29 mouse cellular contexts compared by ENCODE assay signal in the genomic region with DNA sequence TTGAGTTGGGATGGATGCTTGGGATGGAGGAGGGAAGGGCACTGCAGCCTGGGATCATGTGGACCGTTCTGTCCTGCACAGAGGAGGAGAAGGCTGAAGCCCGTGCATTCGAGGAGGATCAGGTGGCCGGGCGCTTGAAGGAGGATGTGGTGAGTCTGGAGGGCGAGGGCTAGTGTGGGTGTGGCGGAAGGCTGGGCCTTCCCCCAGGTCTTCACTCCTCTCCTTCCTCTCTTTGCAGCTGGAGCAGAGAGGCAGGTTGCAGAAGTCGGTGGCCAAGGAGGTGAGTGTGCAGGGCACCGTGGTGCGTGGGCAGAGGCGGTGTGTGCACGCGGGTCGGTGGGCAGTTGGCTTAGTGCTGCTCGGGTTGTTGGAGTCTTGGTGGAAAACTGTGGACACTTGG. TPM values are rescaled to one million over a fixed set of nuclear protein-coding genes. Genes with fewer than 3 reads are reported as not detected.
DNase-seq lines count a peak whose midpoint lies in the region; ATAC-seq and TF ChIP-seq lines count a peak whose summit lies in the region.
"Had no signal": no experiment of that assay in that cellular context is flagged by ENCODE, and none has a peak within 500 bp of the region (broad histone marks: within the 10 kb centered on the region; RNA-seq: fewer than 3 reads in every experiment).

No protein-coding gene starts in this region.

- no peak for ATAC-seq in kidney, embryonic 14.5 days (ENCODE audit: low FRiP score, low TSS enrichment)
- no peak for ATAC-seq in lung, postnatal 0 days
- ATAC-seq: forebrain, embryonic 14.5 days; hindbrain, postnatal 0 days; intestine, postnatal 0 days; midbrain, embryonic 16.5 days had no signal

- H3K36me3 ChIP-seq in kidney, embryonic 14.5 days (ENCODE audit: control insufficient read depth, insufficient read depth, low read length), result peaks cover 53% of the 10 kb centered on the region
- H3K36me3 ChIP-seq in lung, postnatal 0 days (ENCODE audit: insufficient read depth, low read length), result peaks cover 13% of the 10 kb centered on the region; the same call in 1 of the 2 replicates

- H3K9ac ChIP-seq in kidney, embryonic 14.5 days (ENCODE audit: low read depth, low read length), result no peak overlapping the region
- H3K9ac ChIP-seq in lung, postnatal 0 days (replicated peaks; ENCODE audit: low read depth), result no peak overlapping the region
- H3K9ac ChIP-seq: embryonic facial prominence, embryonic 15.5 days; heart, embryonic 15.5 days; kidney, embryonic 15.5 days; limb, embryonic 15.5 days; liver, embryonic 14.5 days; lung, embryonic 14.5 days; stomach, embryonic 15.5 days had no signal

- H3K4me2 ChIP-seq in kidney, embryonic 14.5 days (replicated peaks; ENCODE audit: low read depth, low read length), result no peak overlapping the region
- no peak overlapping the region for H3K4me2 ChIP-seq in lung, postnatal 0 days (replicated peaks; ENCODE audit: low read depth, low read length)
- H3K4me2 ChIP-seq: embryonic facial prominence, embryonic 15.5 days; heart, embryonic 15.5 days; kidney, embryonic 15.5 days; limb, embryonic 15.5 days; lung, embryonic 14.5 days; stomach, embryonic 15.5 days had no signal

- peak; percentile 24 for DNase-seq in cerebellum, adult 9-11 months
- no peak for DNase-seq in cerebellum, adult 11-12 months
- peak; percentile 12 to 61 for DNase-seq in spleen, postnatal 4 days (ENCODE audit: low spot score in 2 of 2)
- no peak for DNase-seq in spleen, postnatal 36 days (ENCODE audit: low spot score in 2 of 2)
- DNase-seq in CD4-positive helper T cell, adult 2 months (ENCODE audit: low read depth, low spot score), result peak; percentile 30
- DNase-seq in induced T-regulatory cell, adult 2 months (ENCODE audit: low read depth), result peak; percentile 28
- no peak for DNase-seq in lung, postnatal 0 days (ENCODE audit: low spot score)
- DNase-seq: adrenal gland, adult 2 months; kidney, postnatal 4 days; left cerebral cortex, postnatal 4 days; lung, embryonic 14.5 days; thymus, adult 2 months had no signal

- no peak for TF ChIP-seq CTCF in lung, postnatal 0 days (IDR thresholded peaks at IDR 0.05)

- TF ChIP-seq EP300 in lung, postnatal 0 days (IDR thresholded peaks at IDR 0.05), result no peak

- no peak overlapping the region for H3K4me3 ChIP-seq in kidney, embryonic 14.5 days (ENCODE audit: low read length)
- H3K4me3 ChIP-seq in lung, postnatal 0 days (ENCODE audit: low read depth, low read length), result no peak overlapping the region
- H3K4me3 ChIP-seq: embryonic facial prominence, embryonic 15.5 days; heart, embryonic 15.5 days; kidney, embryonic 15.5 days; left cerebral cortex, adult 2 months; limb, embryonic 15.5 days; midbrain, embryonic 10.5 days; myocyte; stomach, embryonic 15.5 days had no signal

- WGBS in kidney, embryonic 14.5 days, result 90% methylated on average over 15 of the region's 15 CpGs
- 91% methylated on average over 14 of the region's 15 CpGs for WGBS in lung, postnatal 0 days

- no peaks in the 10 kb centered on the region for H3K27me3 ChIP-seq in kidney, embryonic 14.5 days (ENCODE audit: control insufficient read depth, insufficient read depth, low read length)
- H3K27me3 ChIP-seq in lung, postnatal 0 days (replicated peaks; ENCODE audit: insufficient read depth, low read length), result no peaks in the 10 kb centered on the region
- H3K27me3 ChIP-seq: embryonic facial prominence, embryonic 15.5 days; heart, embryonic 15.5 days; kidney, embryonic 15.5 days; limb, embryonic 15.5 days; stomach, embryonic 15.5 days had no signal

- peaks cover 15% of the 10 kb centered on the region for H3K4me1 ChIP-seq in kidney, embryonic 14.5 days (ENCODE audit: control insufficient read depth, insufficient read depth, low read length)
- peaks cover 9% of the 10 kb centered on the region; the same call in 1 of the 2 replicates for H3K4me1 ChIP-seq in lung, postnatal 0 days (ENCODE audit: insufficient read depth, low read depth, low read length)

- H3K27ac ChIP-seq in kidney, embryonic 14.5 days (ENCODE audit: low read depth, low read length), result no peak overlapping the region
- H3K27ac ChIP-seq in lung, postnatal 0 days (ENCODE audit: low read length), result no peak overlapping the region
- H3K27ac ChIP-seq: embryonic facial prominence, embryonic 15.5 days; heart, embryonic 15.5 days; hindbrain, postnatal 0 days; kidney, embryonic 15.5 days; left cerebral cortex, adult 2 months; limb, embryonic 15.5 days; liver, embryonic 14.5 days; midbrain, embryonic 10.5 days; stomach, embryonic 15.5 days had no signal

- no peaks in the 10 kb centered on the region for H3K9me3 ChIP-seq in kidney, embryonic 14.5 days (ENCODE audit: control insufficient read depth, low read length)
- no peaks in the 10 kb centered on the region for H3K9me3 ChIP-seq in lung, postnatal 0 days (ENCODE audit: low read length)
- H3K9me3 ChIP-seq: embryonic facial prominence, embryonic 15.5 days; heart, embryonic 15.5 days; kidney, embryonic 15.5 days; limb, embryonic 15.5 days; midbrain, embryonic 10.5 days; stomach, embryonic 15.5 days had no signal

RNA-seq across cellular contexts. Expression of gene Parp3, which starts 4.3 kb away (rescaled TPM):
- 1.9 and 2.7 TPM in 2 replicates for polyA plus RNA-seq in kidney, embryonic 14.5 days (2014; fragmentation: Nextera tagmentation; extraction: Ambion mirVana)
- polyA plus RNA-seq in lung, postnatal 0 days (2015; fragmentation: Nextera tagmentation; extraction: Ambion mirVana), result 21.5 and 24.0 TPM in 2 replicates

RNA-seq across cellular contexts. Expression of gene Rrp9, which starts 5.3 kb away (rescaled TPM):
- 43.8 and 49.3 TPM in 2 replicates for polyA plus RNA-seq in kidney, embryonic 14.5 days (2014; fragmentation: Nextera tagmentation; extraction: Ambion mirVana)
- polyA plus RNA-seq in lung, postnatal 0 days (2015; fragmentation: Nextera tagmentation; extraction: Ambion mirVana), result 19.4 and 21.7 TPM in 2 replicates

RNA-seq across cellular contexts. Expression of gene Gpr62, which starts 15.3 kb away (rescaled TPM):
- polyA plus RNA-seq in kidney, embryonic 14.5 days (2014; fragmentation: Nextera tagmentation; extraction: Ambion mirVana), result 0.37 and 0.66 TPM in 2 replicates
- polyA plus RNA-seq in lung, postnatal 0 days (2015; fragmentation: Nextera tagmentation; extraction: Ambion mirVana), result 0.13 and 0.20 TPM in 2 replicates
- polyA plus RNA-seq: liver, embryonic 14.5 days had no signal

RNA-seq across cellular contexts. Expression of gene Iqcf1, which starts 18.7 kb away (rescaled TPM):
- polyA plus RNA-seq in kidney, embryonic 14.5 days (2014; fragmentation: Nextera tagmentation; extraction: Ambion mirVana), result not detected in 2 replicates
- not detected in 2 replicates for polyA plus RNA-seq in lung, postnatal 0 days (2015; fragmentation: Nextera tagmentation; extraction: Ambion mirVana)
- polyA plus RNA-seq: adrenal gland, adult 2 months; cerebellum, adult 2 months; embryonic facial prominence, embryonic 15.5 days; forebrain, embryonic 14.5 days; heart, embryonic 15.5 days; hindbrain, embryonic 11.5 days; hindbrain, postnatal 0 days; intestine, postnatal 0 days; kidney, embryonic 15.5 days; limb, embryonic 15.5 days; liver, embryonic 14.5 days; lung, embryonic 14.5 days; midbrain, embryonic 10.5 days; midbrain, embryonic 16.5 days; myocyte; neural tube, embryonic 14.5 days; stomach, embryonic 15.5 days; thymus, adult 2 months had no signal

RNA-seq across cellular contexts. Expression of gene Pcbp4, which starts 28.0 kb away (rescaled TPM):
- polyA plus RNA-seq in kidney, embryonic 14.5 days (2014; fragmentation: Nextera tagmentation; extraction: Ambion mirVana), result 129 and 147 TPM in 2 replicates
- polyA plus RNA-seq in lung, postnatal 0 days (2015; fragmentation: Nextera tagmentation; extraction: Ambion mirVana), result 29.4 and 30.6 TPM in 2 replicates

Comparison
In these comparisons a context has a peak if more than half of its experiments do, and no peak if none do; other contexts are left out.
1. DNase-seq: peak in cerebellum, adult 9-11 months (single experiment), spleen, postnatal 4 days (2 of 2), CD4-positive helper T cell, adult 2 months (single experiment) and induced T-regulatory cell, adult 2 months (single experiment); none in cerebellum, adult 11-12 months (single experiment), spleen, postnatal 36 days (0 of 2) and lung, postnatal 0 days (single experiment).